Mouse (Mus musculus): ENCODE measurements around the gene Jak3. TPM values are rescaled to one million over a fixed set of nuclear protein-coding genes. Genes with fewer than 3 reads are reported as not detected.
A peak's percentile ranks its signal among the peaks of the same experiment; 100 is the strongest.
"Not testable (repeated sequence)": the region's sequence is repeated elsewhere in the genome, so short reads cannot be mapped to it uniquely, and the experiment has no call there.

The Jak3 gene
- polyA plus RNA-seq, 1 experiment from 2014 or later = 4.5 TPM

DNA sequence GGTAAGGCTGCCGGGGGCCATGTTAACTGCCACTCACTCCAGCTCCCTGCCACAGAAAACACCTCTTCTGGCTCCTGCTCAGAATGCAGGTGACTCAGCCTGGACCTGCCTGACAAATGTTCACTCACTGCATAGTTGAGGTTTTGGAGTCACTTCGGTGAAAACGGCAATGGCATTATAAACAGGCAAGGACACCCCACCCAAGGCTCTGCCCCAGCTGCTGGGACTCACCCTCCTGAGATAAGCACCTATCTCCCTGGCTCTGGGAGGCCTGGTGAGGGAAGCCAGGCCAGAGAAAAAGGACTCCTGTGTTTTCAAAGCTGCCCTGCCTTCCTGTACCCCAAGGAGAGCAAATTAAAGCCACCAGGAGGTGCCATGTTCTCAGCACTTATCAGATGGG lies 26.8 kb downstream of the Jak3 start:
- no peaks in the 10 kb centered on the region for H3K9me3 ChIP-seq (ENCODE audit: control insufficient read depth, low read length)
- no peak overlapping the region for H3K27ac ChIP-seq (ENCODE audit: low read depth)
- WGBS = 61% methylated on average over 3 of the region's 3 CpGs
- no peaks in the 10 kb centered on the region for H3K4me1 ChIP-seq (replicated peaks; ENCODE audit: control insufficient read depth, insufficient read depth, low read length)
- DNase-seq (ENCODE audit: low spot score) = no peak
- peaks cover 47% of the 10 kb centered on the region for H3K27me3 ChIP-seq (replicated peaks; ENCODE audit: control insufficient read depth, insufficient read depth, low read length)
- no peaks in the 10 kb centered on the region for H3K36me3 ChIP-seq (ENCODE audit: control insufficient read depth, insufficient read depth, low read length)
- ATAC-seq (replicated peaks; ENCODE audit: low FRiP score, low TSS enrichment, low read depth) = no peak
- H3K4me2 ChIP-seq (ENCODE audit: low read length) = no peak overlapping the region
- no peak overlapping the region for H3K9ac ChIP-seq (ENCODE audit: low read length)
- no peak overlapping the region for H3K4me3 ChIP-seq (ENCODE audit: low read depth, low read length)

DNA sequence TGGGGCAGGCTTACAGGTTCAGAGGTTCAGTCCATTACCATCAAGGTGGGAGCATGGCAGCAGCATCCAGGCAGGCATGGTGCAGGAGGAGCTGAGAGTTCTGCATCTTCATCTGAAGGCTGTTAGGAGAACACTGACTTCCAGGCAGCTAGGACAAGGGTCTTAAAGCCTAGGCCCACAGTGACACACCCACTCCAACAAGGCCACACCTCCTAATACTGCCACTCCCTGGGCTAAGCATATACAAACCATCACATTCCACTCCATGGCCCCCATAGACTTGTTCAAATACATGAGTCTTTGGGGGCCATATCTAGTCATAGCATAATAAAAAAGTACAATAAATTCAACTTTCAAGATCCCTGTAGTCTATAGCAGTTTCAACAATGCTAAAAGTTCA lies 27.3 kb downstream of the Jak3 start:
- H3K27me3 ChIP-seq (replicated peaks; ENCODE audit: control insufficient read depth, insufficient read depth, low read length) = peaks cover 47% of the 10 kb centered on the region
- H3K4me1 ChIP-seq (replicated peaks; ENCODE audit: control insufficient read depth, insufficient read depth, low read length); ATAC-seq (replicated peaks; ENCODE audit: low FRiP score, low TSS enrichment, low read depth); DNase-seq (ENCODE audit: low spot score); H3K36me3 ChIP-seq (ENCODE audit: control insufficient read depth, insufficient read depth, low read length); H3K9me3 ChIP-seq (ENCODE audit: control insufficient read depth, low read length); H3K4me3 ChIP-seq (ENCODE audit: low read depth, low read length); H3K9ac ChIP-seq (ENCODE audit: low read length); H3K4me2 ChIP-seq (ENCODE audit: low read length); H3K27ac ChIP-seq (ENCODE audit: low read depth): not testable (repeated sequence)

DNA sequence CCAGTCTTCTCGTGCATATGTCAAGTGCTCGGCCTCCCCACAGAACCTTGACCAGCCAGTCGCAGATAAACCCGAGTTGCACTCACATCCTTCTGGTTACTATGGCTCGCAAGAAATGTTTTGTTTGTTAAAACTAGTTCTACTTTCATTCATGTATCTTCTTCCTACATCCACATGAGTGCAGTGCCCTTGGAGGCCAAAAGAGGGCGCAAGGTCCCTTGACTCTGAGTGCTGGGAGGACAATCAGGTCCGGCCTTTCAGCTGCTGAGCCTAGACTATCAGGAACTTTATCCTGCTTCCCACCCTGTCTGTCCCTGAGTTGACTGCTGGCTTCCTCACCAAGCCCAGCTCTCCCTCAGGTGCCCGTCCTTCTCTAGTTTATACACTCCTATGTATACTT lies 31.8 kb downstream of the Jak3 start:
- WGBS = 43% methylated on average over 8 of the region's 8 CpGs
- peaks cover 14% of the 10 kb centered on the region; the same call in 1 of the 2 replicates for H3K27me3 ChIP-seq (replicated peaks; ENCODE audit: control insufficient read depth, insufficient read depth, low read length)

GRCm38 (mm10) chr8:71709134-71709799 lies 33.2 kb downstream of the Jak3 start:
- H3K4me3 ChIP-seq (ENCODE audit: low read depth, low read length) = 0 out of 2 replicates have a peak overlapping the region, but pooled peaks have one; percentile 18
- H3K27me3 ChIP-seq (replicated peaks; ENCODE audit: control insufficient read depth, insufficient read depth, low read length) = peaks cover 13% of the 10 kb centered on the region; the same call in 1 of the 2 replicates
- ATAC-seq (replicated peaks; ENCODE audit: low FRiP score, low TSS enrichment, low read depth) = 0 out of 2 replicates have a peak, but pooled peaks have one; percentile 33
- H3K4me1 ChIP-seq (replicated peaks; ENCODE audit: control insufficient read depth, insufficient read depth, low read length) = no peaks in the 10 kb centered on the region
- peak overlapping the region; percentile 42 for H3K4me2 ChIP-seq (ENCODE audit: low read length)
- H3K9me3 ChIP-seq (ENCODE audit: control insufficient read depth, low read length) = no peaks in the 10 kb centered on the region
- 41% methylated on average over 25 of the region's 25 CpGs for WGBS
- H3K9ac ChIP-seq (ENCODE audit: low read length) = no peak overlapping the region
- DNase-seq (ENCODE audit: low spot score) = no peak
- H3K27ac ChIP-seq (ENCODE audit: low read depth) = no peak overlapping the region
- H3K36me3 ChIP-seq (ENCODE audit: control insufficient read depth, insufficient read depth, low read length) = no peaks in the 10 kb centered on the region

More for the DNA sequence above, 31.8 kb downstream of the Jak3 start:
- Histone ChIP-seq H3K9ac (ENCODE audit: low read length) (no peak overlapping the region), H3K36me3 (ENCODE audit: control insufficient read depth, insufficient read depth, low read length) (no peaks in the 10 kb centered on the region), H3K9me3 (ENCODE audit: control insufficient read depth, low read length) (no peaks in the 10 kb centered on the region), H3K4me3 (ENCODE audit: low read depth, low read length) (no peak overlapping the region), H3K27ac (ENCODE audit: low read depth) (no peak overlapping the region), H3K4me1 (replicated peaks; ENCODE audit: control insufficient read depth, insufficient read depth, low read length) (no peaks in the 10 kb centered on the region), H3K4me2 (ENCODE audit: low read length) (no peak overlapping the region)
- DNase-seq (ENCODE audit: low spot score) (no peak), ATAC-seq (replicated peaks; ENCODE audit: low FRiP score, low TSS enrichment, low read depth) (no peak)

DNA sequence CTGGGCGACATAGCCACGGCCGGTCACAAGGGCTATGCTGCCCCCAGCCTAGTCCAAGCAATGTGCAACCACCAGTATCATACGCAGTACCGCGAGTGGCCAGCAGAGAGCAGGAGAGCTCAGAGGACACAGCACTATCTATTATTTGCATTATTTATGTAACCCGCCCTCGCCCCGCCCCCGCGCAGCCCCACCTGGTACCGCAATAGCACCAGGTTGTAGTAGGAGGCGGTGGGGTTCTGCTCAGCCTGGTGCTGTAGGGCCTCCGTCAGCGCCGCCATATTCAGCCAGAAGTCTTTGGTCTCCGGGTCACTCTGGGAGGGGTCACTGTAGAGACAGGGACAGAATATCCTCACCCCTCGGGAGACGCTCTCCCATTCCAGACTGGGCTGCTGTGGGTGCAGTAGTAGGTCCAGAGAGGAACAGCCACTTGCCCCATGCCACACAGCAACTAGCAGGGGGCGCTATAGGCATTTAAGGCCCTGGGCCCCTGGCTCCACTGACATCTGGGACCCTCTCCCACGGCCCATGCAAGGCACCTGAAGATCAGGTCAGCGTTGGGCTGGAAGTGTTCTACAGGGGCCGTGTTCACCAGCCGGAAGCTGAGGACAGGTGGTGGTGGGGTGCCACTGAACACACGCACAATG lies 33.8 kb downstream of the Jak3 start:
- H3K4me2 ChIP-seq (ENCODE audit: low read length) = peak overlapping the region; percentile 42
- peak; percentile 97 for DNase-seq (ENCODE audit: low spot score)
- 0 out of 2 replicates have a peak overlapping the region, but pooled peaks have one; percentile 18 for H3K4me3 ChIP-seq (ENCODE audit: low read depth, low read length)
- peaks cover 9% of the 10 kb centered on the region; the same call in 1 of the 2 replicates for H3K27me3 ChIP-seq (replicated peaks; ENCODE audit: control insufficient read depth, insufficient read depth, low read length)
- H3K9ac ChIP-seq (ENCODE audit: low read length) = no peak overlapping the region
- no peaks in the 10 kb centered on the region for H3K36me3 ChIP-seq (ENCODE audit: control insufficient read depth, insufficient read depth, low read length)
- H3K4me1 ChIP-seq (replicated peaks; ENCODE audit: control insufficient read depth, insufficient read depth, low read length) = no peaks in the 10 kb centered on the region
- no peak overlapping the region for H3K27ac ChIP-seq (ENCODE audit: low read depth)
- no peaks in the 10 kb centered on the region for H3K9me3 ChIP-seq (ENCODE audit: control insufficient read depth, low read length)
- peak; percentile 72 for ATAC-seq (replicated peaks; ENCODE audit: low FRiP score, low TSS enrichment, low read depth)
- WGBS = 23% methylated on average over 25 of the region's 25 CpGs

DNA sequence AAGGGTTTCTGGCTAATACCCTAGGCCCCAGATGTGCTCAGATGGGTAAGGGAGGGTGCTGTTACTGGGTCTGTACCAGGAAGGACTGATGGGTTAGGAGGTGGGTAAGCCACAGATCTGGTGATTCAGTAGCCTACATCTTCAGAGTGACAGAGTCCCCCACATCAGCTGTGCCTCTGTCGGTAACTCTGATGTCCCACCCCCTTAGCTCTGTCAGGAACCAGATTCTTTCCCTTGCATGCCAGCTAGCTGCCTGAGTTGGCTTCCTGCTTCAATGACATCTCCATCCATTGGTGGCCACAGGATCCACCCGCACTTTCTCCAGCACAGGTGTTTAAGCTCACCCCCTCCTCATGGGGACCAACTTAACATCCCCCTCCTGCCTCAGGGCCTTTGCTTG lies 35.5 kb downstream of the Jak3 start:
- no peak overlapping the region for H3K4me2 ChIP-seq (ENCODE audit: low read length)
- DNase-seq (ENCODE audit: low spot score) = no peak
- no peaks in the 10 kb centered on the region for H3K4me1 ChIP-seq (replicated peaks; ENCODE audit: control insufficient read depth, insufficient read depth, low read length)
- H3K27ac ChIP-seq (ENCODE audit: low read depth) = no peak overlapping the region
- no peak for ATAC-seq (replicated peaks; ENCODE audit: low FRiP score, low TSS enrichment, low read depth)
- no peak overlapping the region for H3K9ac ChIP-seq (ENCODE audit: low read length)
- no peak overlapping the region for H3K4me3 ChIP-seq (ENCODE audit: low read depth, low read length)
- peaks cover 7% of the 10 kb centered on the region; the same call in 1 of the 2 replicates for H3K27me3 ChIP-seq (replicated peaks; ENCODE audit: control insufficient read depth, insufficient read depth, low read length)
- H3K9me3 ChIP-seq (ENCODE audit: control insufficient read depth, low read length) = no peaks in the 10 kb centered on the region
- 85% methylated on average over 2 of the region's 2 CpGs for WGBS
- H3K36me3 ChIP-seq (ENCODE audit: control insufficient read depth, insufficient read depth, low read length) = no peaks in the 10 kb centered on the region

DNA sequence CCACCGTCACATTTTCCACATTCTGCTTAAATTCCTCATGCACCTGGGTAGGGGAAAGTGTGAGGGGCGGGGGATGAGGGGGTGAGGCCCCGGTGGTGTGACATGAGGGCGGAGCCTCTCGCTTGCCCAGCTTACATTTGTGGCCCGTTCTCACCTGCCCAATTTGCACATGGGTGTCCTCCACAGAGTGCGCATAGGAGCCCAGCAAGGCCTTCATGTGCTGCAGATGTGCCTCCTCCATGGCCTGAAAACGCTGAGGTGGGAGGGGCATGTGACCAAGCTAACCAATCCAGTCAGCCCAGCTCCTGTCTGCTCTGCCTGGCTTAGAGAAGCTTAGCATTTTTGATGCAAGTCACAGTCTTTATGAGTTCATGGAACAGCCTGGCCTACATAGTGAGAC lies 39.4 kb downstream of the Jak3 start:
- 39% methylated on average over 8 of the region's 8 CpGs for WGBS
- ATAC-seq (replicated peaks; ENCODE audit: low FRiP score, low TSS enrichment, low read depth) = no peak
- no peak overlapping the region for H3K4me2 ChIP-seq (ENCODE audit: low read length)

GRCm38 (mm10) chr8:71716561-71717053 lies 40.5 kb downstream of the Jak3 start:
- WGBS = 81% methylated on average over 13 of the region's 13 CpGs
- Histone ChIP-seq H3K36me3 (ENCODE audit: control insufficient read depth, insufficient read depth, low read length) (no peaks in the 10 kb centered on the region), H3K27ac (ENCODE audit: low read depth) (no peak overlapping the region), H3K4me2 (ENCODE audit: low read length) (no peak overlapping the region), H3K4me3 (ENCODE audit: low read depth, low read length) (no peak overlapping the region), H3K27me3 (replicated peaks; ENCODE audit: control insufficient read depth, insufficient read depth, low read length) (no peaks in the 10 kb centered on the region), H3K4me1 (replicated peaks; ENCODE audit: control insufficient read depth, insufficient read depth, low read length) (no peaks in the 10 kb centered on the region), H3K9me3 (ENCODE audit: control insufficient read depth, low read length) (no peaks in the 10 kb centered on the region), H3K9ac (ENCODE audit: low read length) (no peak overlapping the region)
- ATAC-seq (replicated peaks; ENCODE audit: low FRiP score, low TSS enrichment, low read depth) (no peak), DNase-seq (ENCODE audit: low spot score) (no peak)

More for the DNA sequence above, 39.4 kb downstream of the Jak3 start:
- Histone ChIP-seq H3K36me3 (ENCODE audit: control insufficient read depth, insufficient read depth, low read length) (no peaks in the 10 kb centered on the region), H3K4me3 (ENCODE audit: low read depth, low read length) (no peak overlapping the region), H3K27me3 (replicated peaks; ENCODE audit: control insufficient read depth, insufficient read depth, low read length) (no peaks in the 10 kb centered on the region), H3K4me1 (replicated peaks; ENCODE audit: control insufficient read depth, insufficient read depth, low read length) (no peaks in the 10 kb centered on the region), H3K9ac (ENCODE audit: low read length) (no peak overlapping the region), H3K9me3 (ENCODE audit: control insufficient read depth, low read length) (no peaks in the 10 kb centered on the region), H3K27ac (ENCODE audit: low read depth) (no peak overlapping the region)
- no peak for DNase-seq (ENCODE audit: low spot score)

All from intestine, embryonic 14.5 days (tissue).